Mouse (Mus musculus) midbrain, postnatal 0 days (tissue): ENCODE measurements around the gene Utp11. TPM values are rescaled to one million over a fixed set of nuclear protein-coding genes. Genes with fewer than 3 reads are reported as not detected.

Source experiments
- ATAC-seq: fragments of 200-750 bp; cut with Nextera tagmentation; 2 replicates; pipeline ENCODE4 v1.8.0; 2017; ENCODE audit warnings: moderate number of reproducible peaks, mild to moderate bottlenecking, moderate TSS enrichment, moderate library complexity; ENCODE audit not compliant: low FRiP score
- DNase-seq: peaks from one replicate; pipeline ENCODE4 v3.0.0-alpha.2; 2015; ENCODE audit warnings: low spot score
- H3K27ac ChIP-seq: fragments of 300-500 bp; sonication (generic); 2 replicates; pipeline ENCODE4 v1.5.1; 2014; ENCODE audit warnings: low read depth, mild to moderate bottlenecking, low read length, mixed read lengths
- H3K27me3 ChIP-seq: fragments of 300-500 bp; sonication (generic); 2 replicates; pipeline ENCODE4 v1.6.1; 2014; ENCODE audit warnings: low read length, control low read depth, mixed read lengths; ENCODE audit not compliant: insufficient read depth
- H3K36me3 ChIP-seq: fragments of 300-500 bp; sonication (generic); 2 replicates; pipeline ENCODE4 v1.6.1; 2014; ENCODE audit warnings: low read length, control low read depth, mixed read lengths; ENCODE audit not compliant: insufficient read depth
- H3K4me1 ChIP-seq: fragments of 300-500 bp; sonication (generic); 2 replicates; pipeline ENCODE4 v1.6.1; 2014; ENCODE audit warnings: mild to moderate bottlenecking, control low read depth, antibody characterized with exemption, low read length, mixed read lengths; ENCODE audit not compliant: insufficient read depth
- H3K4me2 ChIP-seq: fragments of 300-500 bp; sonication (generic); 2 replicates; pipeline ENCODE4 v1.6.1; 2014; ENCODE audit warnings: low read depth, mild to moderate bottlenecking, low read length, mixed read lengths; ENCODE audit not compliant: poor library complexity, severe bottlenecking
- H3K4me3 ChIP-seq: fragments of 300-500 bp; sonication (generic); 2 replicates; pipeline ENCODE4 v1.5.1; 2014; ENCODE audit warnings: low read depth, mild to moderate bottlenecking, low read length, moderate library complexity
- H3K9ac ChIP-seq: fragments of 300-500 bp; sonication (generic); replicated peaks from 2 replicates; pipeline ENCODE4 v1.6.1; 2014; ENCODE audit warnings: mild to moderate bottlenecking, low read length, moderate library complexity, mixed read lengths; ENCODE audit not compliant: poor library complexity, severe bottlenecking
- H3K9me3 ChIP-seq: fragments of 300-500 bp; sonication (generic); 2 replicates; pipeline ENCODE4 v1.6.1; 2016; ENCODE audit warnings: low read length, control low read depth
- CTCF ChIP-seq: IDR thresholded peaks from 2 replicates; pipeline ENCODE4 v1.5.1; 2016; ENCODE audit warnings: antibody characterized with exemption, mild to moderate bottlenecking
- WGBS: fragments of 180-500 bp; shearing (Covaris S2); extraction: QIAGEN DNeasy Blood & Tissue Kit; methylation state at CpG from one replicate; pipeline ENCODE4 v1.1.7; 2014; 5-methylcytosine and 5-hydroxymethylcytosine counted together
- polyA plus RNA-seq: library from polyadenylated mRNA; unstranded; fragments of >200 nt; fragmentation: Nextera tagmentation; extraction: Ambion mirVana; gene quantifications from 2 replicates; pipeline ENCODE4 v1.2.1, GENCODE M21; 2015
- total RNA-seq: library from RNA; depleted of rRNA; stranded (reverse); fragments of >200 nt; gene quantifications from 2 replicates; pipeline ENCODE4 v1.2.3, GENCODE M21; 2014

Utp11 gene
- total and polyA plus RNA-seq, 2 experiments from 2014 or later, result 10.3 to 31.7 TPM

- H3K4me1 ChIP-seq, result no peaks in the 10 kb centered on the region
- H3K9ac ChIP-seq, result no peak overlapping the region
- ATAC-seq (no peak), DNase-seq (peak; percentile 54)
- H3K27me3 ChIP-seq, result no peaks in the 10 kb centered on the region
- no peaks in the 10 kb centered on the region for H3K9me3 ChIP-seq
- H3K4me3 ChIP-seq, result no peak overlapping the region
- peaks cover 44% of the 10 kb centered on the region for H3K36me3 ChIP-seq
- peak; percentile 73 for TF ChIP-seq CTCF
- H3K4me2 ChIP-seq, result no peak overlapping the region
- WGBS, result 54% methylated on average over 7 of the region's 7 CpGs
- H3K27ac ChIP-seq, result no peak overlapping the region
Observed at GRCm38 (mm10) chr4:124682270-124682669, 11.1 kb downstream of the Utp11 start.

GRCm38 (mm10) chr4:124675958-124676357 is 17.4 kb downstream of the Utp11 start:
- H3K4me2 ChIP-seq, result no peak overlapping the region
- WGBS, result 87% methylated on average over 6 of the region's 6 CpGs
- no peaks in the 10 kb centered on the region for H3K27me3 ChIP-seq
- H3K36me3 ChIP-seq, result peaks cover 24% of the 10 kb centered on the region
- no peaks in the 10 kb centered on the region for H3K9me3 ChIP-seq
- peaks cover 22% of the 10 kb centered on the region; the same call in 1 of the 2 replicates for H3K4me1 ChIP-seq
- no peak for TF ChIP-seq CTCF
- H3K4me3 ChIP-seq, result no peak overlapping the region
- peak overlapping the region; percentile 13; the same call in 1 of the 2 replicates for H3K9ac ChIP-seq
- no peak overlapping the region for H3K27ac ChIP-seq
- DNase-seq (no peak), ATAC-seq (no peak)

- TF ChIP-seq CTCF, result peak; percentile 94
- Histone ChIP-seq H3K4me1 (peaks cover 22% of the 10 kb centered on the region; the same call in 1 of the 2 replicates), H3K36me3 (peaks cover 18% of the 10 kb centered on the region), H3K9me3 (no peaks in the 10 kb centered on the region), H3K9ac (no peak overlapping the region), H3K4me3 (no peak overlapping the region), H3K27me3 (no peaks in the 10 kb centered on the region), H3K27ac (no peak overlapping the region), H3K4me2 (no peak overlapping the region)
- ATAC-seq (no peak), DNase-seq (peak; percentile 92)
- WGBS, result 2% methylated on average over 4 of the region's 4 CpGs
Observed at GRCm38 (mm10) chr4:124675037-124675436, 18.4 kb downstream of the Utp11 start.

DNA sequence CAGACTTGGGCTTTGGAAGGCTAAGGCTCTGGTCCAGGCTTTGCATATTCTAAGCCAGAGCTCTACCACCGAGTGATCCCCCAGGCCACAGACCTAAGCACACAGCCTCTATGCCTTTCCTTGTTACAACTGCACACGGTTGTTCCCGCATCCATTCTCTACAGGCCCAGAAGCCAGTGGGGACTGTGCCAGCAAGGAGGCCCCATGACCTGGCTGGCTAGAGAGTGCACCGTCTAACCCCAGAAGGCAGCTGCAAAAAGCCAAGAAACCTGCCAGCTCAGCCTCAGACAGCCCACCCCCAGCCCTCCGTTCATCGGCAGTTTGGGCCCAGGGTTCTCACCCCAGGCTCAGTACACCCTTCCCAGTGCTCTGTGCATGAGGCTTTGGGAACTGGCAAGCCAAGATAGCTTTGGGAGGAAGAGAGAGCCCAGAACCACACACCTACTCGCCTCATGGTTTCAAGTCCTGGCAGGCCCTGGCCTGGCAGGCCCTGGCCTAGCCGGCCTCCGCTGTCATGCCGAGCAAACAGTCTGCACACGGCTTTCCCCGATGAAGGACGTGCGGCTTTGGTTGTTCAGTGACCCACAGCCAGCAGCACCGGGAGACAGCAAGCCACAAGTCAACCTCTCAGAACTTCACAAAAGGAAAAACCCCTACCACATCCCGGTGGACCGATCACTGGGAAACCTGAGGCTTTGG is 18.9 kb downstream of the Utp11 start:
- no peak for DNase-seq
- Histone ChIP-seq H3K36me3 (peaks cover 13% of the 10 kb centered on the region), H3K4me3 (no peak overlapping the region), H3K27ac (no peak overlapping the region), H3K4me1 (peaks cover 22% of the 10 kb centered on the region; the same call in 1 of the 2 replicates), H3K9ac (0 out of 2 replicates have a peak overlapping the region, but pooled peaks have one; percentile 36), H3K9me3 (no peaks in the 10 kb centered on the region), H3K4me2 (no peak overlapping the region), H3K27me3 (no peaks in the 10 kb centered on the region)
- no peak for ATAC-seq
- TF ChIP-seq CTCF, result no peak
- 35% methylated on average over 17 of the region's 17 CpGs for WGBS

- Histone ChIP-seq H3K4me1 (peaks cover 30% of the 10 kb centered on the region; the same call in 1 of the 2 replicates), H3K27me3 (no peaks in the 10 kb centered on the region), H3K27ac (0 out of 2 replicates have a peak overlapping the region, but pooled peaks have one; percentile 38), H3K9me3 (no peaks in the 10 kb centered on the region), H3K4me3 (peak overlapping the region; percentile 20; the same call in 1 of the 2 replicates), H3K9ac (peak overlapping the region; percentile 24; the same call in 1 of the 2 replicates), H3K4me2 (peak overlapping the region; percentile 52), H3K36me3 (peaks cover 2% of the 10 kb centered on the region)
- WGBS, result 3% methylated on average over 30 of the region's 31 CpGs
- ATAC-seq (peak; percentile 32; the same call in 1 of the 2 replicates), DNase-seq (peak; percentile 88)
- TF ChIP-seq CTCF, result peak; percentile 45
Observed at GRCm38 (mm10) chr4:124672347-124673320, 20.8 kb downstream of the Utp11 start.
